In the genomic region with DNA sequence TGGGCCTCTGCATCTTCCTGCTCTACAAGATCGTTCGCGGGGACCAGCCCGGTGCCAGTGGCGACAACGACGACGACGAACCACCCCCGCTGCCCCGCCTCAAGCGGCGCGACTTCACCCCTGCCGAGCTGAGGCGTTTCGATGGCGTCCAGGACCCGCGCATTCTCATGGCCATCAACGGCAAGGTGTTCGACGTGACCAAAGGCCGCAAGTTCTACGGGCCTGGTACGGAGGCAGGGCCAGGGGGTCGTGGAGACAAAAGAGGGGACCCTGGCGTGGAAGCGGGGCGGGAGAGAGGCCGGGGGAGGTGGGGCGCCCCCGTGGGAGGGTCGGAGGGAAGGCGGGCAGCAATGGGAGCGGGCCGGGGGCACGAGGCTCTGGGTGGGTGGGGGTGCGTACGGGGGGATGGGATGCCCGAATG, we compare ENCODE assay signal across 8 mouse cellular contexts. TPM values are rescaled to one million over a fixed set of nuclear protein-coding genes. Genes with fewer than 3 reads are reported as not detected.
DNase-seq lines count a peak whose midpoint lies in the region; ATAC-seq and TF ChIP-seq lines count a peak whose summit lies in the region.

No protein-coding gene starts in this region.

- in situ Hi-C loops in ES-E14 (cut with MboI; ENCODE audit: low sequenced_read_pairs in 2 of 2, unreplicated experiment in 2 of 2) = no loop called here

- H3K9ac ChIP-seq in heart, embryonic 13.5 days = peak overlapping the region; percentile 92
- H3K9ac ChIP-seq in ES-E14 (ENCODE audit: insufficient read depth, low read depth, low read length, poor library complexity, severe bottlenecking) = peak overlapping the region; percentile 97
- H3K9ac ChIP-seq in forebrain, embryonic 14.5 days (ENCODE audit: low read length) = peak overlapping the region; percentile 81

- no peaks in the 10 kb centered on the region for H3K9me3 ChIP-seq in heart, embryonic 13.5 days
- H3K9me3 ChIP-seq in ES-E14 (ENCODE audit: control insufficient read depth, insufficient read depth, low read depth, low read length) = no peaks in the 10 kb centered on the region
- no peaks in the 10 kb centered on the region for H3K9me3 ChIP-seq in forebrain, embryonic 14.5 days (replicated peaks; ENCODE audit: control insufficient read depth, low read length)

- no peak for ATAC-seq in heart, embryonic 13.5 days (ENCODE audit: extremely low read depth, insufficient number of reproducible peaks, low FRiP score, low TSS enrichment)
- ATAC-seq in forebrain, embryonic 14.5 days = peak; percentile 55
- peak; percentile 6; the same call in 1 of the 2 replicates for ATAC-seq in megakaryocyte, adult 5-6 weeks (ENCODE audit: poor library complexity, severe bottlenecking)

- WGBS in heart, embryonic 13.5 days = 19% methylated on average over 39 of the region's 41 CpGs
- 37% methylated on average over 34 of the region's 41 CpGs for WGBS in forebrain, embryonic 14.5 days

- H3K27me3 ChIP-seq in heart, embryonic 13.5 days (replicated peaks) = no peaks in the 10 kb centered on the region
- no peaks in the 10 kb centered on the region for H3K27me3 ChIP-seq in forebrain, embryonic 14.5 days (replicated peaks; ENCODE audit: control insufficient read depth, insufficient read depth, low read length)

- DNase-seq in heart, postnatal 4 days = no peak
- no peak for DNase-seq in ES-E14 (ENCODE audit: low read depth, low spot score)
- DNase-seq in forebrain, embryonic 14.5 days (ENCODE audit: low spot score) = no peak
- DNase-seq in urinary bladder, postnatal 36 days (ENCODE audit: low spot score in 2 of 2) = no peak
- no peak for DNase-seq in layer of hippocampus, adult 9-10 months (ENCODE audit: low spot score)
- no peak for DNase-seq in lung, postnatal 36 days

- peak overlapping the region; percentile 68 for H3K4me2 ChIP-seq in heart, embryonic 13.5 days
- peak overlapping the region; percentile 54 for H3K4me2 ChIP-seq in forebrain, embryonic 14.5 days (ENCODE audit: low read length)

- H3K36me3 ChIP-seq in heart, embryonic 13.5 days = peaks cover 12% of the 10 kb centered on the region
- H3K36me3 ChIP-seq in ES-E14 (ENCODE audit: control insufficient read depth, insufficient read depth, low read length, poor library complexity, severe bottlenecking) = peaks cover 6% of the 10 kb centered on the region
- peaks cover 11% of the 10 kb centered on the region; the same call in 1 of the 2 replicates for H3K36me3 ChIP-seq in forebrain, embryonic 14.5 days (ENCODE audit: control insufficient read depth, insufficient read depth, low read length)

- peak overlapping the region; percentile 82 for H3K27ac ChIP-seq in heart, embryonic 13.5 days (replicated peaks)
- peak overlapping the region; percentile 72 for H3K27ac ChIP-seq in ES-E14 (ENCODE audit: insufficient read depth, low read depth, low read length, poor library complexity, severe bottlenecking)
- H3K27ac ChIP-seq in forebrain, embryonic 14.5 days (ENCODE audit: low read depth, low read length) = peak overlapping the region; percentile 84

- peaks cover 11% of the 10 kb centered on the region; the same call in 1 of the 2 replicates for H3K4me1 ChIP-seq in heart, embryonic 13.5 days
- peaks cover 0 to 2% of the 10 kb centered on the region in 2 experiments; a peak in 1 of 4 replicates for H3K4me1 ChIP-seq in ES-E14 (ENCODE audit: control insufficient read depth in 2 of 2, insufficient read depth in 2 of 2, low read length in 2 of 2, poor library complexity in 1 of 2)
- H3K4me1 ChIP-seq in forebrain, embryonic 14.5 days (ENCODE audit: control insufficient read depth, insufficient read depth, low read length) = no peaks in the 10 kb centered on the region

- peak overlapping the region; percentile 74 for H3K4me3 ChIP-seq in heart, embryonic 13.5 days
- peak overlapping the region; percentile 93 to 99 for H3K4me3 ChIP-seq in ES-E14 (ENCODE audit: insufficient read depth in 1 of 2, low read depth in 1 of 2, low read length in 2 of 2, poor library complexity in 1 of 2, severe bottlenecking in 1 of 2)
- peak overlapping the region; percentile 62 for H3K4me3 ChIP-seq in forebrain, embryonic 14.5 days (ENCODE audit: low read depth, low read length)

TF ChIP-seq in ES-E14, 5 proteins besides CTCF, POLR2A, EP300 and RAD21:
- no peak for TF ChIP-seq HCFC1 (IDR thresholded peaks at IDR 0.05; ENCODE audit: borderline replicate concordance, insufficient read depth, low read length)
- no peak for TF ChIP-seq MAFK (IDR thresholded peaks at IDR 0.05; ENCODE audit: insufficient read depth, low read depth, low read length)
- TF ChIP-seq ZNF384 (IDR thresholded peaks at IDR 0.05; ENCODE audit: low read depth, low read length) = no peak
- TF ChIP-seq CHD2 (IDR thresholded peaks at IDR 0.05; ENCODE audit: low read depth, low read length) = no peak
- TF ChIP-seq ZC3H11A (IDR thresholded peaks at IDR 0.05; ENCODE audit: borderline replicate concordance, low read depth, low read length) = no peak

RNA-seq across cellular contexts. Expression of gene Pgrmc1, which starts 0.4 kb away (rescaled TPM):
- polyA plus RNA-seq in heart, embryonic 13.5 days (2015; fragmentation: Nextera tagmentation; extraction: Ambion mirVana) = 123 and 137 TPM in 2 replicates
- 10 to 100 TPM; 45.7 to 49.2 TPM for total RNA-seq in heart, postnatal 4 days (2021)
- 195 and 225 TPM in 2 replicates for total RNA-seq in ES-E14 (2012; rRNA removed)
- polyA plus RNA-seq in forebrain, embryonic 14.5 days (2014; fragmentation: Nextera tagmentation; extraction: Ambion mirVana) = 583 and 650 TPM in 2 replicates
- total RNA-seq in megakaryocyte, adult 5-6 weeks (2015) = 40.1 and 45.5 TPM in 2 replicates
- total RNA-seq in megakaryocyte, adult 5-6 weeks (2017) = 29.4 and 47.8 TPM in 2 replicates

RNA-seq across cellular contexts. Expression of gene Akap17b, which starts 46.8 kb away (rescaled TPM):
- polyA plus RNA-seq in heart, embryonic 13.5 days (2015; fragmentation: Nextera tagmentation; extraction: Ambion mirVana) = 1.4 and 1.5 TPM in 2 replicates
- total RNA-seq in heart, postnatal 4 days (2021) = 1 to 10 TPM; 2.2 to 3.0 TPM
- 3.5 and 4.0 TPM in 2 replicates for total RNA-seq in ES-E14 (2012; rRNA removed)
- polyA plus RNA-seq in forebrain, embryonic 14.5 days (2014; fragmentation: Nextera tagmentation; extraction: Ambion mirVana) = 3.6 and 4.1 TPM in 2 replicates
- 0.59 and 1.9 TPM in 2 replicates for total RNA-seq in megakaryocyte, adult 5-6 weeks (2015)
- total RNA-seq in megakaryocyte, adult 5-6 weeks (2017) = 1.1 and 3.8 TPM in 2 replicates
